Mouse (Mus musculus) hindbrain, embryonic 10.5 days (tissue): ENCODE measurements around the gene Kdelr1. TPM values are rescaled to one million over a fixed set of nuclear protein-coding genes. Genes with fewer than 3 reads are reported as not detected.
"Not testable (repeated sequence)": the region's sequence is repeated elsewhere in the genome, so short reads cannot be mapped to it uniquely, and the experiment has no call there.

Experiments used
- DNase-seq: peaks from one replicate; pipeline ENCODE4 v3.0.0-alpha.2; 2017; ENCODE audit warnings: low spot score
- H3K27ac ChIP-seq: fragments of 300-500 bp; sonication (generic); 2 replicates; pipeline ENCODE4 v1.5.1; 2016; ENCODE audit warnings: mild to moderate bottlenecking, moderate library complexity
- H3K27me3 ChIP-seq: fragments of 300-500 bp; sonication (generic); 2 replicates; pipeline ENCODE4 v1.6.1; 2016; ENCODE audit warnings: mild to moderate bottlenecking; ENCODE audit not compliant: poor library complexity, insufficient read depth, severe bottlenecking
- H3K36me3 ChIP-seq: fragments of 300-500 bp; sonication (generic); 2 replicates; pipeline ENCODE4 v1.6.1; 2016; ENCODE audit warnings: mild to moderate bottlenecking, moderate library complexity
- H3K4me1 ChIP-seq: fragments of 300-500 bp; sonication (generic); replicated peaks from 2 replicates; pipeline ENCODE4 v1.6.1; 2016; ENCODE audit warnings: mild to moderate bottlenecking
- H3K4me3 ChIP-seq: fragments of 300-500 bp; sonication (generic); 2 replicates; pipeline ENCODE4 v1.5.1; 2016; ENCODE audit warnings: mild to moderate bottlenecking, moderate library complexity
- H3K9me3 ChIP-seq: fragments of 300-500 bp; sonication (generic); 2 replicates; pipeline ENCODE4 v1.6.1; 2016; ENCODE audit warnings: mild to moderate bottlenecking, moderate library complexity
- WGBS: fragments of 180-500 bp; shearing (Covaris S2); methylation state at CpG from one replicate; pipeline ENCODE4 v1.1.7; 2016; 5-methylcytosine and 5-hydroxymethylcytosine counted together
- polyA plus RNA-seq: library from polyadenylated mRNA; unstranded; fragments of >200 nt; fragmentation: Nextera tagmentation; extraction: Ambion mirVana; gene quantifications from 2 replicates; pipeline ENCODE4 v1.2.1, GENCODE M21; 2016

Gene Kdelr1
- polyA plus RNA-seq, 1 experiment from 2014 or later: 67.7 TPM

- 93% methylated on average over 1 of the region's 1 CpGs for WGBS
- H3K27ac ChIP-seq, H3K4me3 ChIP-seq, H3K27me3 ChIP-seq, DNase-seq, H3K9me3 ChIP-seq: not testable (repeated sequence)
- H3K36me3 ChIP-seq: peaks cover 94% of the 10 kb centered on the region
- peaks cover 19% of the 10 kb centered on the region for H3K4me1 ChIP-seq
Observed at GRCm38 (mm10) chr7:45878278-45878677, 5.7 kb downstream of the Kdelr1 start, which contains the start of gene Grin2d. TSS of gene Grin2d (minus strand) at chr7:45878378.

- Histone ChIP-seq H3K4me3 (no peak overlapping the region), H3K36me3 (peaks cover 99% of the 10 kb centered on the region), H3K27ac (no peak overlapping the region), H3K4me1 (no peaks in the 10 kb centered on the region), H3K27me3 (no peaks in the 10 kb centered on the region), H3K9me3 (no peaks in the 10 kb centered on the region; the same call in 1 of the 2 replicates)
- no peak for DNase-seq
- 97% methylated on average over 4 of the region's 4 CpGs for WGBS
Observed at GRCm38 (mm10) chr7:45880531-45880930, 8.0 kb downstream of the Kdelr1 start.

DNA sequence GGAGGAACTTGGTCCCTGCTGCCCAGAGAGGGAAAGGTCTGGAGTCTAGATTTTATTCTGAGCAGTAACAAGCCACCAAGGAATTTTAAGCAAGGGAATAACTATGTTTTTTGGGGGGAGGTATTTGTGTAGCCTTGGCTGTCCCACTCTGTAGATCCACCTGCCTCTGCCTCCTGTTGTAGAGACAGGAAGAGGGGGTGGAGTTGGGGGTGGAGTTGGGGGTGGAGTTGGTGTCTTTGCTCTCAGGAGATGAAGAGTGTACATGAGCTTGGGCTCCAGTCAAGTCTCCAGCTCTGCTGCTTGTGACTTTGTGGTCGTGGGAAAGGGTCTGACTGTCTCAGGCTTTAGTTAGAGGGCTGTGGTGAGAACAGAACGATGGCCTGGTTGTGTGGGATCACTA, 8.4 kb downstream of the Kdelr1 start:
- no peak overlapping the region for H3K4me3 ChIP-seq
- no peak overlapping the region for H3K27ac ChIP-seq
- H3K4me1 ChIP-seq: no peaks in the 10 kb centered on the region
- whole genome bisulfite sequencing: 94% methylated on average over 2 of the region's 2 CpGs
- H3K27me3 ChIP-seq: no peaks in the 10 kb centered on the region
- no peaks in the 10 kb centered on the region; the same call in 1 of the 2 replicates for H3K9me3 ChIP-seq
- peaks cover 99% of the 10 kb centered on the region for H3K36me3 ChIP-seq
- DNase-seq: no peak

- Histone ChIP-seq H3K27ac (no peak overlapping the region), H3K36me3 (peaks cover 42% of the 10 kb centered on the region), H3K27me3 (no peaks in the 10 kb centered on the region), H3K4me1 (no peaks in the 10 kb centered on the region; the same call in 1 of the 2 replicates), H3K4me3 (no peak overlapping the region), H3K9me3 (no peaks in the 10 kb centered on the region)
- 73% methylated on average over 3 of the region's 3 CpGs for WGBS
- DNase-seq: no peak
Observed at GRCm38 (mm10) chr7:45887246-45887645, 14.7 kb downstream of the Kdelr1 start.

- Histone ChIP-seq H3K27me3 (peaks cover 9% of the 10 kb centered on the region), H3K4me3 (no peak overlapping the region), H3K27ac (no peak overlapping the region), H3K36me3 (no peaks in the 10 kb centered on the region), H3K4me1 (peaks cover 12% of the 10 kb centered on the region), H3K9me3 (no peaks in the 10 kb centered on the region)
- 77% methylated on average over 2 of the region's 2 CpGs for WGBS
- no peak for DNase-seq
Observed at GRCm38 (mm10) chr7:45892651-45893050, 20.1 kb downstream of the Kdelr1 start.

DNA sequence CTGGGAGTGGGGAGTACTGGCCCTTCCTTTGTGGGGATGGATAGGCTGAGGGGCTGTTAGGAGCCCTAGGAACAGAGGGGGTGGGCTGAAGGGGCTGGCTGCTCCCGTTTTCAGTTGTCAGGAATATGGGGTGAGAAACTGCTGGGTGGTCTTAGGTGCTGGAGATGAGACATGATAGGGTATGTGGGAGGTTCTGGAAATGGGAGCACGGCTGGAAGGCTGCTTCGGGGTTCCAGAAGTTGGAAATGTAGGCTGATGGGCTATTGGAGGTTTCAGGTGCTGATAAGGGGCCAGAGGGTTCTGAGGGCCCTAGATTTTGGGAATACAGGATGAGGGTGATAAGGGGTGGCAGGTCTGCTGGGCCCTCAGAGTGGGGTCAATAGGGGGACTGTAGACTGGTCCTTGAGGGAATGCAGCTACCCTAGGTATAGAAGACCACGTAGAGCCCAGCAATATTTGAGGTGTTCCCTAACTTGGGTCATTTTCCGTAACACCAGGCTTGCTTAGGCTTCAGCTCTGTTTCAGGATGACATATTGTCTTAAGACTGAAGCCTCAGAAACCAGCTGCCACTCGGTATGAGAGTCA, 23.5 kb downstream of the Kdelr1 start:
- no peak for DNase-seq
- Histone ChIP-seq H3K4me1 (peaks cover 20% of the 10 kb centered on the region), H3K27me3 (peaks cover 9% of the 10 kb centered on the region), H3K4me3 (peak overlapping the region; percentile 60), H3K9me3 (no peaks in the 10 kb centered on the region), H3K36me3 (no peaks in the 10 kb centered on the region), H3K27ac (peak overlapping the region; percentile 86)
- WGBS: 77% methylated on average over 6 of the region's 6 CpGs

- no peaks in the 10 kb centered on the region for H3K9me3 ChIP-seq
- H3K36me3 ChIP-seq: no peaks in the 10 kb centered on the region
- H3K4me1 ChIP-seq: peaks cover 20% of the 10 kb centered on the region
- DNase-seq: peak; percentile 96
- H3K4me3 ChIP-seq: peak within 1 kb of the TSS; percentile 60
- under 1% methylated on average over 40 of the region's 40 CpGs for WGBS
- H3K27ac ChIP-seq: peak within 1 kb of the TSS; percentile 90
- peaks cover 9% of the 10 kb centered on the region for H3K27me3 ChIP-seq
Observed at GRCm38 (mm10) chr7:45896517-45897257, 24.1 kb downstream of the Kdelr1 start, which contains the start of the genes Syngr4 and Tmem143. TSS of gene Syngr4 (minus strand) at chr7:45896714. TSS of gene Tmem143 (plus strand) at chr7:45896941.

DNA sequence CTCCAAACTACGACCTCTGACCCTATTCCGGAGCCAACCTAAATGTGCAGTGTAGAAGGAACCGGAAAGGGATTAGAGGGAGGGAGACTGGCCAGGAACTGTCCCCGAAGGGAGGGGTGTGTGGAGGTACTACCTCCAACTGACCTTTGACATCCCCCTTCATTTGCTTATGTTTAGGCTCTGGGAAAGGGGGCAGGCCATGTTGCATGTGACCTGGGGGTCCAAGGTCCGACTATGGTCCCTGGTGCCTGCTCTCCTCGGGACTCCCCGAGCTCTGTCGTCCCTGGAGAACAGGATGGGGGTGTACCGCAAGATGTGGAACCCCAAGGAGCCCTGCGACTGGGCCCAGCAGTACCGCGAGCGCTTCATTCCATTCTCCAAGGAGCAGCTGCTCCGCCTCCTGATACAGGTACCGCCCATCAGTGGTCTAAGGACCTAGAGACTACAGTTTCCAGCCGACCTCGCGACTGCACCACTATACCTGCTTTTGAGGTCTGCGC, 24.7 kb downstream of the Kdelr1 start:
- H3K9me3 ChIP-seq: no peaks in the 10 kb centered on the region
- no peaks in the 10 kb centered on the region for H3K36me3 ChIP-seq
- no peak for DNase-seq
- H3K4me3 ChIP-seq: peak overlapping the region; percentile 60
- H3K27me3 ChIP-seq: peaks cover 9% of the 10 kb centered on the region
- under 1% methylated on average over 19 of the region's 19 CpGs for WGBS
- H3K4me1 ChIP-seq: peaks cover 20% of the 10 kb centered on the region
- H3K27ac ChIP-seq: peak overlapping the region; percentile 90

GRCm38 (mm10) chr7:45898125-45898524, 25.6 kb downstream of the Kdelr1 start:
- WGBS: 58% methylated on average over 4 of the region's 4 CpGs
- not testable (repeated sequence) for H3K36me3 ChIP-seq, DNase-seq, H3K27me3 ChIP-seq, H3K9me3 ChIP-seq
- peak overlapping the region; percentile 90; the same call in 1 of the 2 replicates for H3K27ac ChIP-seq
- peak overlapping the region; percentile 60; the same call in 1 of the 2 replicates for H3K4me3 ChIP-seq
- peaks cover 20% of the 10 kb centered on the region for H3K4me1 ChIP-seq

- Histone ChIP-seq H3K27me3 (no peaks in the 10 kb centered on the region), H3K4me1 (peaks cover 15% of the 10 kb centered on the region), H3K9me3 (0 out of 2 replicates have a peak, but pooled peaks cover 3% of the 10 kb centered on the region), H3K4me3 (no peak overlapping the region), H3K27ac (no peak overlapping the region), H3K36me3 (peaks cover 4% of the 10 kb centered on the region; the same call in 1 of the 2 replicates)
- 63% methylated on average over 5 of the region's 5 CpGs for WGBS
- DNase-seq: peak; percentile 25
Observed at GRCm38 (mm10) chr7:45901562-45901961, 29.0 kb downstream of the Kdelr1 start.

GRCm38 (mm10) chr7:45902481-45903002, 30.0 kb downstream of the Kdelr1 start:
- H3K9me3 ChIP-seq: 0 out of 2 replicates have a peak, but pooled peaks cover 3% of the 10 kb centered on the region
- H3K36me3 ChIP-seq: peaks cover 12% of the 10 kb centered on the region; the same call in 1 of the 2 replicates
- no peak overlapping the region for H3K27ac ChIP-seq
- H3K4me3 ChIP-seq: no peak overlapping the region
- WGBS: 82% methylated on average over 12 of the region's 12 CpGs
- DNase-seq: no peak
- H3K27me3 ChIP-seq: no peaks in the 10 kb centered on the region
- peaks cover 9% of the 10 kb centered on the region for H3K4me1 ChIP-seq

DNA sequence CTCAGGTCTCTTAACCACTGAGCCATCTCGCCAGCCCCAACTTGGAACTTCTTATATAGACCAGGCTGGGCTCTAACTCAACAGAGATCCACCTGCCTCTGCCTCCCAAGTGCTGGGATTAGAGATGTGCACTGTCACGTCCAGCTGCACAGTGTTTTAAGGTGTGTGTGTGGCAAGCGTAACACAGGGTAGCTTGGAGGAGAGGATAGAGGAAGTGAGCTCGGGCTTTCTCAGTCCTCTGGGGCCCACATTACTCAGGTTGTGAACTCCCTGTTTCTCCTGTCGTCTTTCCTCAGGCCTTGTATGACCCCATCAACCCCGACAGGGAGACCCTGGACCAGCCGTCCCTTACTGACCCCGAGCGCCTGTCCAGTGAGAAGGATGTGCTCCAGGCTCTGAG, 34.0 kb downstream of the Kdelr1 start:
- WGBS: 87% methylated on average over 9 of the region's 9 CpGs
- DNase-seq: no peak
- peaks cover 7% of the 10 kb centered on the region; the same call in 1 of the 2 replicates for H3K9me3 ChIP-seq
- H3K27me3 ChIP-seq: no peaks in the 10 kb centered on the region
- no peak overlapping the region for H3K4me3 ChIP-seq
- peaks cover 50% of the 10 kb centered on the region for H3K36me3 ChIP-seq
- no peak overlapping the region for H3K27ac ChIP-seq
- H3K4me1 ChIP-seq: no peaks in the 10 kb centered on the region

- Histone ChIP-seq H3K9me3 (peaks cover 7% of the 10 kb centered on the region; the same call in 1 of the 2 replicates), H3K36me3 (peaks cover 56% of the 10 kb centered on the region), H3K4me3 (no peak overlapping the region), H3K27me3 (no peaks in the 10 kb centered on the region), H3K27ac (no peak overlapping the region), H3K4me1 (no peaks in the 10 kb centered on the region)
- DNase-seq: no peak
Observed at GRCm38 (mm10) chr7:45908384-45908783, 35.8 kb downstream of the Kdelr1 start.
